8 mouse cellular contexts compared by ENCODE assay signal in genomic region chr17:57059486-57059977, GRCm38 (mm10). TPM values are rescaled to one million over a fixed set of nuclear protein-coding genes. Genes with fewer than 3 reads are reported as not detected.
A peak's percentile ranks its signal among the peaks of the same experiment; 100 is the strongest.
DNase-seq lines count a peak whose midpoint lies in the region; ATAC-seq and TF ChIP-seq lines count a peak whose summit lies in the region.

Slc25a23 (minus strand) TSS chr17:57059863.

- no peak for TF ChIP-seq EP300 in liver, embryonic 14.5 days (IDR thresholded peaks at IDR 0.05; ENCODE audit: low read depth)

- peak; percentile 32 to 41 for DNase-seq in CD8-positive naive resting alpha-beta T cell, adult 2 months (ENCODE audit: low read depth in 2 of 2, low spot score in 2 of 2)
- DNase-seq in brain, embryonic 14.5 days (ENCODE audit: low read depth): peak; percentile 96
- peak; percentile 83 to 89 for DNase-seq in kidney, postnatal 4 days
- DNase-seq in liver, embryonic 14.5 days (ENCODE audit: low read depth in 3 of 3, low spot score in 3 of 3): no peak
- DNase-seq in thymus, adult 18-20 months: peak; percentile 63 to 72

- TF ChIP-seq CTCF in brain, embryonic 14.5 days (IDR thresholded peaks at IDR 0.05; ENCODE audit: borderline replicate concordance, extremely low read depth, insufficient read depth, insufficient read length): no peak
- TF ChIP-seq CTCF in liver, embryonic 14.5 days (IDR thresholded peaks at IDR 0.05; ENCODE audit: low read depth): no peak

- H3K36me3 ChIP-seq in forebrain, embryonic 13.5 days (ENCODE audit: poor library complexity, severe bottlenecking): peaks cover 24% of the 10 kb centered on the region
- 0 out of 2 replicates have a peak, but pooled peaks cover 4% of the 10 kb centered on the region for H3K36me3 ChIP-seq in heart, embryonic 16.5 days (ENCODE audit: control insufficient read depth, insufficient read depth)
- no peaks in the 10 kb centered on the region for H3K36me3 ChIP-seq in liver, embryonic 14.5 days (replicated peaks; ENCODE audit: control insufficient read depth, insufficient read depth, low read depth)
- peaks cover 10% of the 10 kb centered on the region; the same call in 1 of the 2 replicates for H3K36me3 ChIP-seq in neural tube, embryonic 14.5 days (ENCODE audit: control insufficient read depth, insufficient read depth, low read length)

- peaks cover 28% of the 10 kb centered on the region for H3K4me1 ChIP-seq in forebrain, embryonic 13.5 days
- H3K4me1 ChIP-seq in heart, embryonic 16.5 days (ENCODE audit: control insufficient read depth, insufficient read depth, low read length): peaks cover 17% of the 10 kb centered on the region
- peaks cover 5 to 6% of the 10 kb centered on the region in 2 experiments; a peak in 3 of 4 replicates for H3K4me1 ChIP-seq in liver, embryonic 14.5 days (replicated peaks; ENCODE audit: control insufficient read depth in 2 of 2, insufficient read depth in 2 of 2, low read length in 1 of 2)
- H3K4me1 ChIP-seq in neural tube, embryonic 14.5 days (ENCODE audit: control insufficient read depth, insufficient read depth, low read length): peaks cover 8% of the 10 kb centered on the region; the same call in 1 of the 2 replicates

- peak; percentile 82 for ATAC-seq in forebrain, embryonic 13.5 days
- ATAC-seq in heart, embryonic 16.5 days (replicated peaks; ENCODE audit: extremely low read depth, insufficient read depth, low FRiP score): peak; percentile 79
- peak; percentile 19; the same call in 1 of the 2 replicates for ATAC-seq in liver, embryonic 14.5 days (ENCODE audit: insufficient read depth)
- peak; percentile 85 for ATAC-seq in neural tube, embryonic 14.5 days (ENCODE audit: low read depth)

- peak within 1 kb of the TSS; percentile 82 for H3K27ac ChIP-seq in forebrain, embryonic 13.5 days
- H3K27ac ChIP-seq in heart, embryonic 16.5 days (ENCODE audit: low read length): peak within 1 kb of the TSS; percentile 87
- H3K27ac ChIP-seq in liver, embryonic 14.5 days: no peak within 1 kb of the TSS
- peak within 1 kb of the TSS; percentile 70 for H3K27ac ChIP-seq in neural tube, embryonic 14.5 days (ENCODE audit: low read depth, low read length)

- under 1% methylated on average over 36 of the region's 45 CpGs for WGBS in forebrain, embryonic 13.5 days
- WGBS in heart, embryonic 16.5 days: under 1% methylated on average over 39 of the region's 45 CpGs
- under 1% methylated on average over 36 of the region's 45 CpGs for WGBS in liver, embryonic 14.5 days (ENCODE audit: insufficient replicate concordance)
- WGBS in neural tube, embryonic 14.5 days: under 1% methylated on average over 33 of the region's 45 CpGs

- peak within 1 kb of the TSS; percentile 89 for H3K4me3 ChIP-seq in forebrain, embryonic 13.5 days
- peak within 1 kb of the TSS; percentile 89 for H3K4me3 ChIP-seq in heart, embryonic 16.5 days (ENCODE audit: low read length)
- H3K4me3 ChIP-seq in liver, embryonic 14.5 days (ENCODE audit: insufficient read depth in 1 of 2, low read depth in 2 of 2, low read length in 2 of 2): peak within 1 kb of the TSS; percentile 54 to 63
- H3K4me3 ChIP-seq in neural tube, embryonic 14.5 days (ENCODE audit: low read depth, low read length): peak within 1 kb of the TSS; percentile 78

- H3K9me3 ChIP-seq in forebrain, embryonic 13.5 days (replicated peaks): no peaks in the 10 kb centered on the region
- H3K9me3 ChIP-seq in heart, embryonic 16.5 days (replicated peaks; ENCODE audit: control insufficient read depth, low read length): no peaks in the 10 kb centered on the region
- H3K9me3 ChIP-seq in liver, embryonic 14.5 days (ENCODE audit: control insufficient read depth, low read length): no peaks in the 10 kb centered on the region
- no peaks in the 10 kb centered on the region for H3K9me3 ChIP-seq in neural tube, embryonic 14.5 days (ENCODE audit: control insufficient read depth, low read length)

- TF ChIP-seq POLR2A in brain, embryonic 14.5 days (IDR thresholded peaks at IDR 0.05; ENCODE audit: borderline replicate concordance, extremely low read depth, insufficient read depth, insufficient read length, poor library complexity, severe bottlenecking): 0 out of 2 replicates have a peak, but pooled peaks have one; percentile 39

- peak within 1 kb of the TSS; percentile 75 for H3K4me2 ChIP-seq in forebrain, embryonic 13.5 days
- H3K4me2 ChIP-seq in heart, embryonic 16.5 days (ENCODE audit: low read depth, low read length): peak within 1 kb of the TSS; percentile 79
- H3K4me2 ChIP-seq in liver, embryonic 14.5 days (ENCODE audit: low read depth): peak within 1 kb of the TSS; percentile 96
- peak within 1 kb of the TSS; percentile 58 for H3K4me2 ChIP-seq in neural tube, embryonic 14.5 days (ENCODE audit: low read depth, low read length)

- H3K27me3 ChIP-seq in forebrain, embryonic 13.5 days: peaks cover 34% of the 10 kb centered on the region
- peaks cover 22% of the 10 kb centered on the region for H3K27me3 ChIP-seq in heart, embryonic 16.5 days (ENCODE audit: control insufficient read depth, insufficient read depth, low read length)
- H3K27me3 ChIP-seq in liver, embryonic 14.5 days (ENCODE audit: control insufficient read depth, insufficient read depth, low read length): peaks cover 34% of the 10 kb centered on the region
- H3K27me3 ChIP-seq in neural tube, embryonic 14.5 days (ENCODE audit: control insufficient read depth, insufficient read depth, low read length): peaks cover 23% of the 10 kb centered on the region

- H3K9ac ChIP-seq in forebrain, embryonic 13.5 days: peak within 1 kb of the TSS; percentile 81
- peak within 1 kb of the TSS; percentile 93 for H3K9ac ChIP-seq in heart, embryonic 16.5 days (ENCODE audit: low read length)
- H3K9ac ChIP-seq in liver, embryonic 14.5 days (replicated peaks): peak within 1 kb of the TSS; percentile 52
- H3K9ac ChIP-seq in neural tube, embryonic 14.5 days (replicated peaks; ENCODE audit: low read depth, low read length): peak within 1 kb of the TSS; percentile 67

RNA-seq across cellular contexts. Expression of gene Slc25a23, which starts in this region (rescaled TPM):
- polyA plus RNA-seq in brain, embryonic 14.5 days (2012; rRNA removed): 71.2 and 111 TPM in 2 replicates
- polyA plus RNA-seq in forebrain, embryonic 13.5 days (2015; fragmentation: Nextera tagmentation; extraction: Ambion mirVana): 18.8 and 21.6 TPM in 2 replicates
- 14.7 and 17.0 TPM in 2 replicates for polyA plus RNA-seq in heart, embryonic 16.5 days (2015; fragmentation: Nextera tagmentation; extraction: Ambion mirVana)
- 8.8 and 11.1 TPM in 2 replicates for polyA plus RNA-seq in liver, embryonic 14.5 days (2012; rRNA removed)
- 4.7 and 5.1 TPM in 2 replicates for polyA plus RNA-seq in liver, embryonic 14.5 days (2014; fragmentation: Nextera tagmentation; extraction: Ambion mirVana)
- polyA plus RNA-seq in neural tube, embryonic 14.5 days (2014; fragmentation: Nextera tagmentation; extraction: Ambion mirVana): 37.2 and 48.9 TPM in 2 replicates

Comparison
In these comparisons a context has a peak if more than half of its experiments do, and no peak if none do; other contexts are left out.
1. DNase-seq: peak in CD8-positive naive resting alpha-beta T cell, adult 2 months (2 of 2), brain, embryonic 14.5 days (single experiment), kidney, postnatal 4 days (2 of 2) and thymus, adult 18-20 months (2 of 2); none in liver, embryonic 14.5 days (0 of 3).
2. ATAC-seq: peak in every context shown above with its lines; median percentile 85 in neural tube, embryonic 14.5 days; 82 in forebrain, embryonic 13.5 days; 79 in heart, embryonic 16.5 days; 19 in liver, embryonic 14.5 days.
3. Peak in every context shown above with its lines, with median percentiles within 50 percentile points of each other: H3K4me2 ChIP-seq, H3K4me3 ChIP-seq and H3K9ac ChIP-seq.